Mouse (Mus musculus) hindbrain, embryonic 10.5 days (tissue): ENCODE measurements around the gene Gm43951. TPM values are rescaled to one million over a fixed set of nuclear protein-coding genes. Genes with fewer than 3 reads are reported as not detected.
A peak's percentile ranks its signal among the peaks of the same experiment; 100 is the strongest.

ENCODE experiments used
- DNase-seq: peaks from one replicate; pipeline ENCODE4 v3.0.0-alpha.2; 2017; ENCODE audit warnings: low spot score
- H3K27ac ChIP-seq: fragments of 300-500 bp; sonication (generic); 2 replicates; pipeline ENCODE4 v1.5.1; 2016; ENCODE audit warnings: mild to moderate bottlenecking, moderate library complexity
- H3K27me3 ChIP-seq: fragments of 300-500 bp; sonication (generic); 2 replicates; pipeline ENCODE4 v1.6.1; 2016; ENCODE audit warnings: mild to moderate bottlenecking; ENCODE audit not compliant: poor library complexity, insufficient read depth, severe bottlenecking
- H3K36me3 ChIP-seq: fragments of 300-500 bp; sonication (generic); 2 replicates; pipeline ENCODE4 v1.6.1; 2016; ENCODE audit warnings: mild to moderate bottlenecking, moderate library complexity
- H3K4me1 ChIP-seq: fragments of 300-500 bp; sonication (generic); replicated peaks from 2 replicates; pipeline ENCODE4 v1.6.1; 2016; ENCODE audit warnings: mild to moderate bottlenecking
- H3K4me3 ChIP-seq: fragments of 300-500 bp; sonication (generic); 2 replicates; pipeline ENCODE4 v1.5.1; 2016; ENCODE audit warnings: mild to moderate bottlenecking, moderate library complexity
- H3K9me3 ChIP-seq: fragments of 300-500 bp; sonication (generic); 2 replicates; pipeline ENCODE4 v1.6.1; 2016; ENCODE audit warnings: mild to moderate bottlenecking, moderate library complexity
- WGBS: fragments of 180-500 bp; shearing (Covaris S2); methylation state at CpG from one replicate; pipeline ENCODE4 v1.1.7; 2016; 5-methylcytosine and 5-hydroxymethylcytosine counted together
- polyA plus RNA-seq: library from polyadenylated mRNA; unstranded; fragments of >200 nt; fragmentation: Nextera tagmentation; extraction: Ambion mirVana; gene quantifications from 2 replicates; pipeline ENCODE4 v1.2.1, GENCODE M21; 2016

Gm43951 gene
- polyA plus RNA-seq, result 0.22 and 0.44 TPM in 2 replicates

GRCm38 (mm10) chr11:72206341-72207203, at the start of gene Gm43951:
Gene Gm43951 (minus strand): TSS chr11:72206840.
- Histone ChIP-seq H3K27me3 (no peaks in the 10 kb centered on the region), H3K4me1 (peaks cover 35% of the 10 kb centered on the region), H3K36me3 (peaks cover 44% of the 10 kb centered on the region), H3K9me3 (no peaks in the 10 kb centered on the region), H3K4me3 (peak within 1 kb of the TSS; percentile 95), H3K27ac (peak within 1 kb of the TSS; percentile 92)
- peak; percentile 58 for DNase-seq
- WGBS, result under 1% methylated on average over 43 of the region's 43 CpGs

GRCm38 (mm10) chr11:72256441-72256840, 49.8 kb upstream of the Gm43951 start:
- 81% methylated on average over 2 of the region's 2 CpGs for WGBS
- H3K27me3 ChIP-seq, result no peaks in the 10 kb centered on the region
- DNase-seq, result no peak

GRCm38 (mm10) chr11:72255629-72256028, 49.0 kb upstream of the Gm43951 start:
- no peaks in the 10 kb centered on the region for H3K4me1 ChIP-seq
- no peaks in the 10 kb centered on the region for H3K9me3 ChIP-seq
- H3K36me3 ChIP-seq, result no peaks in the 10 kb centered on the region
- H3K4me3 ChIP-seq, result no peak overlapping the region
- H3K27ac ChIP-seq, result no peak overlapping the region
- DNase-seq, result no peak
- 95% methylated on average over 4 of the region's 4 CpGs for WGBS
- no peaks in the 10 kb centered on the region for H3K27me3 ChIP-seq

More at GRCm38 (mm10) chr11:72256441-72256840, 49.8 kb upstream of the Gm43951 start:
- Histone ChIP-seq H3K4me1 (no peaks in the 10 kb centered on the region), H3K27ac (no peak overlapping the region), H3K9me3 (no peaks in the 10 kb centered on the region), H3K4me3 (no peak overlapping the region), H3K36me3 (no peaks in the 10 kb centered on the region)

- no peak for DNase-seq
- H3K4me3 ChIP-seq, result no peak overlapping the region
- 76% methylated on average over 8 of the region's 8 CpGs for WGBS
These were observed 38.6 kb upstream of the Gm43951 start for GRCm38 (mm10) chr11:72245196-72245753.

GRCm38 (mm10) chr11:72240062-72240860, 33.6 kb upstream of the Gm43951 start:
- no peaks in the 10 kb centered on the region for H3K36me3 ChIP-seq
- H3K4me1 ChIP-seq, result no peaks in the 10 kb centered on the region
- H3K4me3 ChIP-seq, result no peak overlapping the region
- no peak for DNase-seq
- no peaks in the 10 kb centered on the region for H3K27me3 ChIP-seq
- no peaks in the 10 kb centered on the region for H3K9me3 ChIP-seq
- WGBS, result 79% methylated on average over 4 of the region's 4 CpGs
- H3K27ac ChIP-seq, result no peak overlapping the region

More at GRCm38 (mm10) chr11:72245196-72245753, 38.6 kb upstream of the Gm43951 start:
- H3K36me3 ChIP-seq, result no peaks in the 10 kb centered on the region
- no peaks in the 10 kb centered on the region for H3K4me1 ChIP-seq
- no peak overlapping the region for H3K27ac ChIP-seq
- H3K9me3 ChIP-seq, result no peaks in the 10 kb centered on the region
- H3K27me3 ChIP-seq, result peaks cover 6% of the 10 kb centered on the region; the same call in 1 of the 2 replicates

GRCm38 (mm10) chr11:72234013-72234412, 27.4 kb upstream of the Gm43951 start:
- Histone ChIP-seq H3K4me3 (no peak overlapping the region), H3K27ac (no peak overlapping the region), H3K27me3 (no peaks in the 10 kb centered on the region), H3K36me3 (no peaks in the 10 kb centered on the region), H3K9me3 (no peaks in the 10 kb centered on the region), H3K4me1 (no peaks in the 10 kb centered on the region)
- 63% methylated on average over 5 of the region's 5 CpGs for WGBS
- no peak for DNase-seq

GRCm38 (mm10) chr11:72232991-72233390, 26.4 kb upstream of the Gm43951 start:
- Histone ChIP-seq H3K4me1 (no peaks in the 10 kb centered on the region), H3K27ac (no peak overlapping the region), H3K9me3 (no peaks in the 10 kb centered on the region), H3K27me3 (0 out of 2 replicates have a peak, but pooled peaks cover 4% of the 10 kb centered on the region), H3K4me3 (no peak overlapping the region), H3K36me3 (no peaks in the 10 kb centered on the region)
- no peak for DNase-seq
- 54% methylated on average over 1 of the region's 1 CpGs for WGBS

GRCm38 (mm10) chr11:72232068-72232467, 25.4 kb upstream of the Gm43951 start:
- 85% methylated on average over 7 of the region's 7 CpGs for WGBS
- no peaks in the 10 kb centered on the region for H3K36me3 ChIP-seq
- DNase-seq, result no peak

GRCm38 (mm10) chr11:72228513-72228912, 21.9 kb upstream of the Gm43951 start:
- Histone ChIP-seq H3K9me3 (no peaks in the 10 kb centered on the region), H3K4me1 (peaks cover 12% of the 10 kb centered on the region), H3K4me3 (no peak overlapping the region), H3K36me3 (no peaks in the 10 kb centered on the region), H3K27me3 (0 out of 2 replicates have a peak, but pooled peaks cover 4% of the 10 kb centered on the region), H3K27ac (no peak overlapping the region)
- no peak for DNase-seq
- WGBS, result 95% methylated on average over 4 of the region's 4 CpGs

More at GRCm38 (mm10) chr11:72232068-72232467, 25.4 kb upstream of the Gm43951 start:
- Histone ChIP-seq H3K27ac (no peak overlapping the region), H3K4me1 (no peaks in the 10 kb centered on the region), H3K27me3 (0 out of 2 replicates have a peak, but pooled peaks cover 4% of the 10 kb centered on the region), H3K9me3 (no peaks in the 10 kb centered on the region), H3K4me3 (no peak overlapping the region)

- 82% methylated on average over 6 of the region's 6 CpGs for WGBS
- H3K4me3 ChIP-seq, result no peak overlapping the region
- H3K27me3 ChIP-seq, result 0 out of 2 replicates have a peak, but pooled peaks cover 4% of the 10 kb centered on the region
- no peaks in the 10 kb centered on the region for H3K9me3 ChIP-seq
- H3K36me3 ChIP-seq, result no peaks in the 10 kb centered on the region
- H3K27ac ChIP-seq, result peak overlapping the region; percentile 66
- peaks cover 12% of the 10 kb centered on the region for H3K4me1 ChIP-seq
- DNase-seq, result no peak
These were observed 20.3 kb upstream of the Gm43951 start for GRCm38 (mm10) chr11:72226901-72227300.

- DNase-seq, result peak; percentile 17
- 45% methylated on average over 10 of the region's 10 CpGs for WGBS
- Histone ChIP-seq H3K9me3 (no peaks in the 10 kb centered on the region), H3K36me3 (no peaks in the 10 kb centered on the region), H3K4me1 (peaks cover 12% of the 10 kb centered on the region), H3K27me3 (0 out of 2 replicates have a peak, but pooled peaks cover 4% of the 10 kb centered on the region), H3K27ac (peak overlapping the region; percentile 66), H3K4me3 (no peak overlapping the region)
These were observed 19.6 kb upstream of the Gm43951 start for GRCm38 (mm10) chr11:72226020-72226791.

- Histone ChIP-seq H3K9me3 (no peaks in the 10 kb centered on the region), H3K27me3 (0 out of 2 replicates have a peak, but pooled peaks cover 4% of the 10 kb centered on the region), H3K4me3 (no peak overlapping the region), H3K27ac (no peak overlapping the region), H3K36me3 (no peaks in the 10 kb centered on the region), H3K4me1 (peaks cover 12% of the 10 kb centered on the region)
- WGBS, result 17% methylated on average over 5 of the region's 5 CpGs
- peak; percentile 75 for DNase-seq
These were observed 18.2 kb upstream of the Gm43951 start for GRCm38 (mm10) chr11:72224865-72225264.
